Mouse (Mus musculus): ENCODE data around the gene Dlgap1. TPM values are rescaled to one million over a fixed set of nuclear protein-coding genes. Genes with fewer than 3 reads are reported as not detected.

Dlgap1 gene
- polyA plus RNA-seq, 1 experiment from 2014 or later, result 2.4 TPM

DNA sequence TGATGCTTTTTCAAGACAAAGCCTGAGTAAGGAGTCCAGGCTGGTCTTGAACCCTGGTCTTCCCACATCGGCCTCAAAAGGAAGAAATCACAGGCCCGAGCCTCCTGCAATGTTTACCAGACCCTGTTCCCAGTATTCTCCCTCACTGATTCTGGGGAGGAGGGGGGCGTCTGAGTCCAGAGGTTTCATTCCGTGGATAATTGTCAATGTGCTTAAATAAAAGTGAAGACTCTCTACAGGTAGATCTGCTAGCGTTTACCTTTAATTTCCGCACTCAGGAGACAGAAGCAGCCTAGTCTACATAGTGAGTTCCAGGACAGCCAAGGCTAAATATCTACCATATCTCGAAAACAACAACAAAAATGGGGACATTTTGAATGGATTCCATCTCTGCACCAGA, 785.8 kb downstream of the Dlgap1 start:
- peak; percentile 89 for DNase-seq (ENCODE audit: low spot score, missing footprints)
- WGBS, result 49% methylated on average over 7 of the region's 7 CpGs
- no peak for ATAC-seq (ENCODE audit: low FRiP score)
- H3K27ac ChIP-seq (ENCODE audit: low read depth, low read length), result no peak overlapping the region
- no peak overlapping the region for H3K4me2 ChIP-seq
- peaks cover 8% of the 10 kb centered on the region for H3K27me3 ChIP-seq (ENCODE audit: control insufficient read depth, insufficient read depth, low read length)
- peaks cover 12% of the 10 kb centered on the region for H3K4me1 ChIP-seq (ENCODE audit: control insufficient read depth, insufficient read depth, low read length)
- no peak overlapping the region for H3K9ac ChIP-seq (ENCODE audit: low read length)
- H3K36me3 ChIP-seq (ENCODE audit: control insufficient read depth, insufficient read depth, low read length), result no peaks in the 10 kb centered on the region
- H3K4me3 ChIP-seq (ENCODE audit: low read depth, low read length), result no peak overlapping the region
- no peaks in the 10 kb centered on the region for H3K9me3 ChIP-seq (ENCODE audit: control insufficient read depth, low read length)

DNA sequence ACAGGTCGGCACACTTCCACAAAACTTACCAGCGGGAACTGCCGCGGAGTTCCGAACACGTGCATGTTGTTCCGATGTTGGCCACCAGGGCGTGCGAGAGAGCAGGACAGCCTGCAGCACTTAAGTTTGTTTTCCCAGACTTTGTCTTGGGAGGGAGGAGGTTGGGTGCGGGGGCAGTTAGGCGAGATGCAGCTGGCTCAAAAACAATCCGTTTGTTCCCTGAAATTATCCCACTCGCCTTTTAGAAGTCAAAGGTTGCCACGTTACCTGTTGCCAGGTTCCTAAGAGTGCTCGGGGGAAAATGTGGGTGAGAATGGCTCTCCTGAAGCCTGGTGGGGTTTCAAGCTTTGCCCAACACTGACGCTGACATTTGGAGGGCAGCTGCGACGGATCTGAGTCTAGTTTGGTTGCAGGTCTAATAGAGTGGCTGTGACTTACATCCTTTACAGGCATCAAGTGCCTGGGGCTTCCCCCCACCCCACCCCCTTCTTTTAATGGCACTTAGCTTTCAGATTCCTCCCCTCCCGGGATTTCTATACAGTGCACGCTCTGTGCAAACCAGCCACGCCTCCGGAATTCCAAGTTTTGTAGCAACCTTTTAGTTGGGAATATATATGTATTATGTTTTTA, 786.3 kb downstream of the Dlgap1 start:
- H3K36me3 ChIP-seq (ENCODE audit: control insufficient read depth, insufficient read depth, low read length), result no peaks in the 10 kb centered on the region
- peak overlapping the region; percentile 72 for H3K27ac ChIP-seq (ENCODE audit: low read depth, low read length)
- H3K4me3 ChIP-seq (ENCODE audit: low read depth, low read length), result peak overlapping the region; percentile 20
- peak; percentile 77 for ATAC-seq (ENCODE audit: low FRiP score)
- peaks cover 6% of the 10 kb centered on the region for H3K27me3 ChIP-seq (ENCODE audit: control insufficient read depth, insufficient read depth, low read length)
- H3K9ac ChIP-seq (ENCODE audit: low read length), result peak overlapping the region; percentile 44
- WGBS, result under 1% methylated on average over 22 of the region's 22 CpGs
- no peaks in the 10 kb centered on the region for H3K9me3 ChIP-seq (ENCODE audit: control insufficient read depth, low read length)
- H3K4me2 ChIP-seq, result peak overlapping the region; percentile 64
- peaks cover 12% of the 10 kb centered on the region for H3K4me1 ChIP-seq (ENCODE audit: control insufficient read depth, insufficient read depth, low read length)
- peak; percentile 99 for DNase-seq (ENCODE audit: low spot score, missing footprints)

DNA sequence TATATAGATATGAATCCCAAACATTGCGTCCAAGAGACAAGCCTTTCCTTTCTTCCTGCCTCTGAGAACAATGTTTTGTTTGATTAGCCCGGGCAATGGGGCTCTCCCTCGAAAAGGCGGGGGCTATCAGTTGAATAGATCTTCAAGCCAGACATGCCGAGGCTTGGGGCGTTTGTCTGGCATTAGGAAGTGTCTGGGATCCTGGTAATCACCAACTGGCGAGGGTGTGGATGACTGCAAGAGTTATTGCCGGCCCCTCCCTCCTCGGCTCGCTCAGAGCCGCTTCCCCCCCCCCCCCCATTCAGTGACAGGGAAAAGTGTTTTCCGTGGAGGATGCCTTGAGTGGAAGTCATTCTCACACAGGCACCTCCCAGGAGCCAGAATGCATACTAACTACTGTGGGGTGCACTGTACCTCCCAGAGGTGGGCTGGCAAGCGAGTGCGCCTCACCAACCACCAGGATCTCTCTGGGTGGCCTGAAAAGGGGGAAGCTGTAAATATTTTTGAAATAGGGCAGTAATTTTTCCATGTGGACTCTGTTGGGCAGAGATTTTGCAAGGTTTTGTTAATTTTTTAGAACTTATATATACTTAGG, 786.9 kb downstream of the Dlgap1 start:
- H3K36me3 ChIP-seq (ENCODE audit: control insufficient read depth, insufficient read depth, low read length), result no peaks in the 10 kb centered on the region
- peak overlapping the region; percentile 20; the same call in 1 of the 2 replicates for H3K4me3 ChIP-seq (ENCODE audit: low read depth, low read length)
- peaks cover 5% of the 10 kb centered on the region; the same call in 1 of the 2 replicates for H3K27me3 ChIP-seq (ENCODE audit: control insufficient read depth, insufficient read depth, low read length)
- no peaks in the 10 kb centered on the region for H3K9me3 ChIP-seq (ENCODE audit: control insufficient read depth, low read length)
- peak overlapping the region; percentile 44 for H3K9ac ChIP-seq (ENCODE audit: low read length)
- 9% methylated on average over 13 of the region's 14 CpGs for WGBS
- ATAC-seq (ENCODE audit: low FRiP score) (peak; percentile 71), DNase-seq (ENCODE audit: low spot score, missing footprints) (no peak)
- H3K4me1 ChIP-seq (ENCODE audit: control insufficient read depth, insufficient read depth, low read length), result peaks cover 12% of the 10 kb centered on the region
- H3K4me2 ChIP-seq, result peak overlapping the region; percentile 64
- H3K27ac ChIP-seq (ENCODE audit: low read depth, low read length), result peak overlapping the region; percentile 72; the same call in 1 of the 2 replicates

DNA sequence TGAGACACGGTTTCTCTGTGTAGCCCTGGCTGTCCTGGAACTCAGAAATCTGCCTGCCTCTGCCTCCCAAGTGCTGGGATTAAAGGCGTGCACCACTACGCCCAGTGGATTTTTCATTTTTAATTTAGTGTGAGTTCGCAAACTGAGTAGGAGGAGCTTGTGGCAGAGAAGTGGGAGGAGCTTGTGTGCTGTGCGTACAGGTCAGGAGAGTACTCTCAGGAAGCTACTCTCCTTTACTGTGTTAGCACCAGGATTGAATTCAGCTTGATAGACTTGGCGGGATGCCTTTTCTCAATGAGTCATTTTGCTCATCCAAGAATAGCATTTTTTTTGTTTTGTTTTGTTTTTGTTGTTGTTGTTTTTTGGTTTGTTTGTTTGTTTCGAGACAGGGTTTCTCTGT, 793.1 kb downstream of the Dlgap1 start:
- no peak overlapping the region for H3K9ac ChIP-seq (ENCODE audit: low read length)
- H3K4me3 ChIP-seq (ENCODE audit: low read depth, low read length), result no peak overlapping the region
- H3K9me3 ChIP-seq (ENCODE audit: control insufficient read depth, low read length), result no peaks in the 10 kb centered on the region
- no peak overlapping the region for H3K27ac ChIP-seq (ENCODE audit: low read depth, low read length)
- H3K4me2 ChIP-seq, result no peak overlapping the region
- 92% methylated on average over 7 of the region's 7 CpGs for WGBS
- no peaks in the 10 kb centered on the region for H3K36me3 ChIP-seq (ENCODE audit: control insufficient read depth, insufficient read depth, low read length)
- H3K27me3 ChIP-seq (ENCODE audit: control insufficient read depth, insufficient read depth, low read length), result no peaks in the 10 kb centered on the region
- DNase-seq (ENCODE audit: low spot score, missing footprints), result no peak
- no peak for ATAC-seq (ENCODE audit: low FRiP score)
- H3K4me1 ChIP-seq (ENCODE audit: control insufficient read depth, insufficient read depth, low read length), result no peaks in the 10 kb centered on the region

DNA sequence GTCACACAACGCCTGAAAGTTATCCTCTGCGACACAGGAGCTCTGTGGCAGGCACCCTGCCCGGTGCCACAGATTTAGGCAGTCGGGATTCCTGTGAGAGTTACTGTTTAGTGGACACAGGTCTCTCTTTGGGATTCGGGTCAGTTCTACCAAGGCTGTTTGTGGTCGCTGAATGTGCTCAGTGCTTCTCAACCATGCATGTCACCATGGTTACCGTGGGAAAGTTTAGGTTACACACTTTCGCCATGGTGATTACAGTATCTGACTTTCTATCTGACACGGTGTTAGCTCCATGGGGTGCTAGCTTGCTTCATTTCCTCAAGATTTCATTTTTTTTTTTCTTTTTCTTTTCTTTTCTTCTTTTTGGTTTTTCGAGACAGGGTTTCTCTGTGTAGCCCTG, 793.8 kb downstream of the Dlgap1 start:
- DNase-seq (ENCODE audit: low spot score, missing footprints) (no peak), ATAC-seq (ENCODE audit: low FRiP score) (no peak)
- H3K36me3 ChIP-seq (ENCODE audit: control insufficient read depth, insufficient read depth, low read length), result no peaks in the 10 kb centered on the region
- H3K4me2 ChIP-seq, result no peak overlapping the region
- no peak overlapping the region for H3K9ac ChIP-seq (ENCODE audit: low read length)
- no peak overlapping the region for H3K27ac ChIP-seq (ENCODE audit: low read depth, low read length)
- no peaks in the 10 kb centered on the region for H3K4me1 ChIP-seq (ENCODE audit: control insufficient read depth, insufficient read depth, low read length)
- no peaks in the 10 kb centered on the region for H3K9me3 ChIP-seq (ENCODE audit: control insufficient read depth, low read length)
- H3K27me3 ChIP-seq (ENCODE audit: control insufficient read depth, insufficient read depth, low read length), result no peaks in the 10 kb centered on the region
- WGBS, result 88% methylated on average over 10 of the region's 10 CpGs
- no peak overlapping the region for H3K4me3 ChIP-seq (ENCODE audit: low read depth, low read length)

DNA sequence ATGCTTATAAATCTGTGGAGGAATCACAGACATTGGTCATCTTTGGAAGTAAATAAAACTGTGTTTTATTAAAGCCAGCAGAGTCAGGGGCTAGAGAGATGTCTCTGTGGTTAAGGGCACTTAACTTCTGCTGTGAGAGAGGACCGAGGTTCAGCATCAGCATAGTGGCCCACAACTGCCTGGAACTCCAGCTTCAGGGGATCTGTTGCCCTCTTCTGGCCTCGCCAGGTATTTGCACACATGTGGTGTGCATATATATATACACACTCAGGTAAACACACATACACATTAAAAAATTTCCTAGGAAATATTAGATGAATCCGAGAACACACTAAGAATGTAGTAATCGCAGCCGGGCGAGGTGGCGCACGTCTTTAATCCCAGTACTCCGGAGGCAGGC, 796.5 kb downstream of the Dlgap1 start:
- H3K4me1 ChIP-seq (ENCODE audit: control insufficient read depth, insufficient read depth, low read length), result no peaks in the 10 kb centered on the region
- no peaks in the 10 kb centered on the region for H3K9me3 ChIP-seq (ENCODE audit: control insufficient read depth, low read length)
- no peak overlapping the region for H3K27ac ChIP-seq (ENCODE audit: low read depth, low read length)
- H3K36me3 ChIP-seq (ENCODE audit: control insufficient read depth, insufficient read depth, low read length), result no peaks in the 10 kb centered on the region
- H3K9ac ChIP-seq (ENCODE audit: low read length), result no peak overlapping the region
- 97% methylated on average over 9 of the region's 9 CpGs for WGBS
- no peak for ATAC-seq (ENCODE audit: low FRiP score)
- H3K4me3 ChIP-seq (ENCODE audit: low read depth, low read length), result no peak overlapping the region
- H3K4me2 ChIP-seq, result no peak overlapping the region
- H3K27me3 ChIP-seq (ENCODE audit: control insufficient read depth, insufficient read depth, low read length), result no peaks in the 10 kb centered on the region
- DNase-seq (ENCODE audit: low spot score, missing footprints), result no peak

DNA sequence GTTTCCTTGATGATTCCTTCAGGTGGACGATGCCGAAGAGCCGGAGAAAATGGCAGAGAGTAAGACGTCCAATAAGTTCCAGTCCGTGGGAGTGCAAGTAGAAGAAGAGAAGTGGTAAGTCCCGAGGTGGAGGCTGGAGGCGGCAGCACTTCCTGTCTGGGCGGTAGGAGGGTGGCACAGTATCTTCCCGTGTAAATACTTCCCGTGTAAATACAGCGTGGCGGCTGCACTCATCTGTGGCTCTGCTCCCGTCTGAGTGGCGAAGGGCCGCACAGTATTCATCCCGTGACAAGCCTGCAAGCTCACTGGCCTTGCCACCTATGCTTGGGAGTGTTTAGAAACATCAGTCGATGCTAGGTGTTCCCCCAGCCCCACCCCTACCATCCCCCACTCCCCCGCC, 797.1 kb downstream of the Dlgap1 start:
- WGBS, result 94% methylated on average over 18 of the region's 18 CpGs
- DNase-seq (ENCODE audit: low spot score, missing footprints) (no peak), ATAC-seq (ENCODE audit: low FRiP score) (no peak)
- Histone ChIP-seq H3K27me3 (ENCODE audit: control insufficient read depth, insufficient read depth, low read length) (no peaks in the 10 kb centered on the region), H3K4me2 (no peak overlapping the region), H3K4me1 (ENCODE audit: control insufficient read depth, insufficient read depth, low read length) (no peaks in the 10 kb centered on the region), H3K4me3 (ENCODE audit: low read depth, low read length) (no peak overlapping the region), H3K9ac (ENCODE audit: low read length) (no peak overlapping the region), H3K27ac (ENCODE audit: low read depth, low read length) (no peak overlapping the region), H3K36me3 (ENCODE audit: control insufficient read depth, insufficient read depth, low read length) (no peaks in the 10 kb centered on the region), H3K9me3 (ENCODE audit: control insufficient read depth, low read length) (no peaks in the 10 kb centered on the region)

DNA sequence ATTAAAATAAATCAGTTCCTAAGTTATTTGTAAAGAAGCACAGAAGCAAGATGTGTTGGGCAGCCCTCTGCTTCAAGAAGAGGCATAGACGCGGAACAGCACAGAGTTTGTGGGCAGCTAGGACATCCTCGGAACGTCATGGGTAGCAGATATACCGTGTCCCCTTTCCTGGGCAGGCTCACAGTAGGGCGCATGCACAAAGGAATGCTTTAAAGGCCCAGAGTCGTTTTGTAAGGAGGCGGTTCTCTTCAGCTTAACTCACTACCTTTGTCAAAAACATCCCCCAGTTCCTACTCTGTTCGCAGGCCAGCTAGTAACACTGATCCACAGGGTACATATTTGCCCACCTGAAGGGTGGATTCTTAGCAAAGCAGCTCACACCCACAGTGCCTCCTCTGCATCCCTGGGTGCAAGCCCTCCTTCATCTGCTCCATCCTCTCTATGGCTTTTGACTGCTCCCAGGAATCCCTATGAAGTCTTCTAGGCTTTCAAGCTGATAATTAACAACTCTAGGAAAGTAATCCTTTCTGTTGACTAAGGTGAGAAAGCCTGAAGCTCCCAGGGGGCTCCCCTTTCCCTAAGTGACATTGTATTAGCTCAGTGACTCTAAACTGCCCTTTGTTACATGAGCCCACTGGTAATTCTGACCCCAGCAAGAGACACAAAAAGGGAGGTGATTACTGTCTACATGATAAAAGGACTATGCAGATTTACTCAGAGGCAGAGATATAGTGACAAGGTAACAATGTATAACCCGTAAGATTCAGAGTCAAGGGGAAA, 803.4 kb downstream of the Dlgap1 start:
- Histone ChIP-seq H3K36me3 (ENCODE audit: control insufficient read depth, insufficient read depth, low read length) (no peaks in the 10 kb centered on the region), H3K4me1 (ENCODE audit: control insufficient read depth, insufficient read depth, low read length) (peaks cover 5% of the 10 kb centered on the region), H3K27me3 (ENCODE audit: control insufficient read depth, insufficient read depth, low read length) (no peaks in the 10 kb centered on the region), H3K9me3 (ENCODE audit: control insufficient read depth, low read length) (no peaks in the 10 kb centered on the region), H3K9ac (ENCODE audit: low read length) (no peak overlapping the region), H3K4me2 (no peak overlapping the region), H3K27ac (ENCODE audit: low read depth, low read length) (no peak overlapping the region), H3K4me3 (ENCODE audit: low read depth, low read length) (no peak overlapping the region)
- peak; percentile 85 for DNase-seq (ENCODE audit: low spot score, missing footprints)
- 4% methylated on average over 10 of the region's 10 CpGs for WGBS
- no peak for ATAC-seq (ENCODE audit: low FRiP score)

DNA sequence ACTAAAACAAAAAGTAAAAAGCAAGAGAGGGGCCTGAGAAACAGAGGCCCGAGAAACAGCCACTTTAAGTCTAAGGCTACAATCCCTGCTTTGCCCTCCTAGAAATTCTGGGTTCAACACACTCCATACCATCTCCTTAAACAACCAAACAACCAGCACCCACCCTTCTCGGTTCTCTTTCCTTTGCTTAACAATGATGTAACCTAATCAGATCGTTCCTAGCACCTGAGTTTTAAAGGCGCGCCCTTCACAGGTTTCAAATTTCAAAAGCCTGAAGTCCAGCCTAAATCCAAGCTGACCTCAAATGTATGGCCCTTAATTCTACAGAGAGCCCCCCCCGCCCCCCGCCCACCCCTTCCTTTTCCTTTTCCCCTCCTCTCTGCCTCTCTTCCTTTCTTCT, 810.9 kb downstream of the Dlgap1 start:
- H3K9ac ChIP-seq (ENCODE audit: low read length), result no peak overlapping the region
- ATAC-seq (ENCODE audit: low FRiP score) (no peak), DNase-seq (ENCODE audit: low spot score, missing footprints) (no peak)
- no peaks in the 10 kb centered on the region for H3K36me3 ChIP-seq (ENCODE audit: control insufficient read depth, insufficient read depth, low read length)
- H3K9me3 ChIP-seq (ENCODE audit: control insufficient read depth, low read length), result no peaks in the 10 kb centered on the region
- WGBS, result 16% methylated on average over 7 of the region's 7 CpGs
- H3K27me3 ChIP-seq (ENCODE audit: control insufficient read depth, insufficient read depth, low read length), result no peaks in the 10 kb centered on the region
- H3K4me3 ChIP-seq (ENCODE audit: low read depth, low read length), result no peak overlapping the region
- no peak overlapping the region for H3K27ac ChIP-seq (ENCODE audit: low read depth, low read length)
- peaks cover 17% of the 10 kb centered on the region for H3K4me1 ChIP-seq (ENCODE audit: control insufficient read depth, insufficient read depth, low read length)
- no peak overlapping the region for H3K4me2 ChIP-seq
